Mouse (Mus musculus) T-helper 17 cell (primary cell): ENCODE results near the gene Spout1.
"Not testable (repeated sequence)": the region's sequence is repeated elsewhere in the genome, so short reads cannot be mapped to it uniquely, and the experiment has no call there.

Source experiments
- in situ Hi-C, 2 experiments: fragments of 300-600 bp; cut with MboI, MseI; formaldehyde crosslinking; loops; 1 replicate in 1 of 2; 2 replicates in 1 of 2; pipeline ENCODE4 v1.15.1; 2025; ENCODE audit warnings: high pct_unique_total_duplicates in 2 of 2

Spout1 gene

DNA sequence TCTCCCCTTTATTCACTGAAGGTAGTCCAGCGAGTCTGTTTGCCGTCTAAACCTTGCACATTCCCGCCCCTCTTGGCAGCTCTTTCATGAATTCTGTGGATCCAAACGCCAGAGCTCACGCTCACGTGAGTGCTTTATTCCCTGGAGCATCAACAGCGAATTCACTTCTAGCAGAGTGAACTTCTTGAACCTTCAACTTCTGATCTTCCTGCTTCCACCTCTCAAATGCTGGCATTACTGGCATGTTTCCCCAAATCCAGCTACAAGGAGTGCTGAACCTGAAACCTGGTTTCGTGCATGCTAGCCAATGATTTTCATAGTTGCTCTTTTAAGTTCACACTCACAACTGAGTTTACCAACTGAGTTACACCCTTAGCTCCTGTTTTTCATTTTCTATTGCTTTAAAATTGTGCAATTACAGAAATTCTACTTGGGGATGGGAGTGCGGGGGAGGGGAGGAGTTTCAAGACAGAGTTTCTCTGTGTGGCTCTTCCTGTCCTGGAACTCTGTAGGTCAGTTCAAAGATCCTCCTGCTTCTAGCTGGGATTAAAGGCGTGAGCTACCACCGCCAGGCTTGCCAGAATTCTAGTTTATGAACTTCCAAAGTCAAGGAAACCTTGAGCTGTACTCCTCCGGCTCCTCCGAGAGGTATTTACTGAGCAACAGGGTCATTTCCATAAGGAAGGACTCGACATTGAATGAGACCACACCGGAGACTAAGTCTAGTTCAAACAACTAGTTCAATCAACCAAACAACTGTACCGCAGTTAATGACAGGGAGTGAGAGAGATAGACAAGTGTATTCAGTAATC lies 45.3 kb downstream of the Spout1 start:
- in situ Hi-C loops: no loop called here

DNA sequence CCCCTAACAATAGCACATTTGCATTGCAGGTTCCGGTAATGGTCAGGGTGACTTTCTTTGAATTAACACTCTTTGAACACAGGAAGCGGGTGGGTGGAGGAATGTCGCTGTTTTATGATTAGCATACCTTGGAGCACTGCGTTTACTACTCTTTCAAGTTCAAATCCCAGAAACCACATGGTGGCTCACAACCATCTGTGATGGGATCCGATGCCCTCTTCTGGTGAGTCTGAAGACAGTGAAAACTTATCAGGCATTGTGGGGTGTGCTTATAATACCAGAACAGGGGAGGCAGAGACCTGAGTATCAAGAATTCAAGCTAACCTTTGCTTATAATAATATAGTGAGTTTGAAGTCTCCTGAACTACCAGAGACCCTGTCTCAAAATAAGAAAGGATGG lies 47.0 kb downstream of the Spout1 start:
- in situ Hi-C loops: not testable (repeated sequence)

DNA sequence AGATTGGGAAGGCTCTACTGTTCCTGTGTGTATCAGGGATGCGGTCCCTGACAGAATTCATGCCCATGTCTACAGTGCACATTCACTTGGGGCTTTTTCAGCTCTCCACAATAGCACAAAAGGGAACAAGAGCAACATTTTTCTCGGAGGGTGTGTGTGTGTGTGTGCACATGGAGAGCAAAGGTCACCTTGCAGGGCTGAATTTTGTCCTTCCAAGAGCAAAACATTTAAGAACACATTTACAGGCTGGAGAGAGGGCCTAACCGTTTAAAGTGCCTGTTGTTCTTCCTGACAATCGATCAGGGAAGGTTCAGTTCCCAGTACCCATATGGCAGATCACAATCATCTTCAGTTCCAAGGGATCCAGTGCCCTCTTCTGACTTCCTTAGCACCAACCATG lies 48.1 kb downstream of the Spout1 start:
- in situ Hi-C loops: no loop called here

DNA sequence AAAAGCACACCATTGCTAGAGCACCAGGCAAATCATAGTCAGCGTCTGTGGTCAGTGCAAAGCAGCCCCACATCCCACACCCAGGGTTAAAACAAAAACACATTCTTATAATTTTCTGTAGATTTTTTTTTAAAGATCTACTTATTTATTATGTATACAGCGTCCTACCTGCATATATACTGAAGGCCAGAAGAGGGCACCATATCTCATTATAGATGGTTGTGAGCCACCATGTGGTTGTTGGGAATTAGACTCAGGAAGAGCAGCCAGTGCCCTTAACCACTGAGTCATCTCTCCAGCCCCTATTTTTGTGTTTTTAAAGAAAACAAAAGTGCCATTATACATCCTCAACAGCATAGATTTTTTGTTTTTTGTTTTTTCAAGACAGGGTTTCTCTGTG lies 49.5 kb downstream of the Spout1 start:
- in situ Hi-C loops: no loop called here

DNA sequence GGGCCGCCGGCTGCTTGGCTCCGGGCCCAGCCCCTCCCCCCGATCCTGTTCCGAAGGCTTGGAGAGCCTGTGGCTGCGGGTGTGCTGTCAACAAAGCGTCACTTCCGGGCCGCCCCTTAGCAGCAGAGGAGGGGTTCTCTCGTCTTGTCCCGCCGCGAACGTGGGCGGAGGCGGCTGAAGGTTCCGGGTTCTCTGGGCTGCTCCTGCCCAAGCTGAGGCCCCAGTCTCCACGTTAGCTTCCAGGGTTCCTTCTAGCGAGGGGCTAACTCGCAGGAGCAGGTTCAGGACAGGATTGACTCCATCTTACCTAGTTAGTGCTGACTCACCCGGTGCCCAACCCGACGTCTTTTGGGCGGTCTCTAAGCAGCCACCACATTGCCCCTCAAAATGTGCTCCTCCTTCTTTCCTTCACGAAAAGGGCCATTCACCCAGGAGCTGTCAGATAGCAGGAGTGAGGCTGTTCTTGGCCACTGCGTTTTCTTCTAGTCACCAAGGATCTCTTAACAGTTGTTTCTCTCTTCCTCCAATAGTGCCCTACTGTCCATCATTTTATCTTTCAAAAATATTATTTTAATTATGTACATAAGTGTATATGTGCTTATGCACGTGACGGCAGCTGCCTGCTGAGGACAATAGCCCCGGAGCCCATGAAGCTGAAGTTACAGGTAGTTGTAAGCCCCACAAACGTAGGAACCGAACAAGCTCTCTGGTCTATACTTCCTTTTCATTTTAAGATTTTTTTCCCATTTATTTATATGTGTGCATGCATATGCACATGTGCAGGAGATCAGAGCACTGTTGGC lies 53.6 kb downstream of the Spout1 start, which contains the start of gene Zer1:
TSS of gene Zer1 (minus strand) at position 114 of the 803 bp plus-strand sequence.
- in situ Hi-C loops: no loop called here

DNA sequence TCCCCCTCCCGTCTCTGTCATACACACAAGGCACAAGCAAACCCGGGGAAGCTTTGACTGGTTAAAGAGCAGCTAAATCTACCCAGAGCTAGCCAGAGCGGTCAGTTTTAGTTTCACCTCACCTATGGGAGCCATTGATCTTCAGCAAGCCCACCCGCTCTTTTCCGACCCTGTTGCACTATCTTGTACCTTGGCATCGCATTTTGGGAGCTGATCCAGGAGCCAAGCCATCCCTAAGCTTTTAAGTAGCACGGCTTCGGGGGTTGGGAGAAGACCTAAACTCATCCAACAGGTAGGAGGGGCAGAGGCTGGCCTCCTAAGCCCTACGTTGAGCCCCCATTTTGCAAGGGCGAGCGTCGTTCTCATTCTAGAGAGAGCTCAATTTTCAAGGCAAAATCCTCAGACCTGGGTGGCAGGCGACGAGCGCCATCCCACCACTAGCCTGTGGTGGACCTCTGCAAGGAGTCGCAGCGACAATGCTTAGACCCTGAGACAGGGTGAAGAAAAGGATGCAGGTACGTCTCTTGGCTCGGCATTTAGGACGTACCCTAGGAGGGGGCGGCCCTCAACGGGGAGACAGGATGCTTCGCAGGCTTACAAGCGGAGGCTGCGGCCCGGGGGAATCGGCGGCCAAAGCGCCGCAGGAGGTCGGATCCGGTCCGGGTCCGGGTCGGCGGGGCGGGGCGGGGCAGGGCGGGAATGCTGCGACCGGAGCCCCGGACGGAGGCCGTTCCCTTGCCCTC lies 54.4 kb downstream of the Spout1 start:
- in situ Hi-C loops: no loop called here
